Mouse (Mus musculus): ENCODE data around the gene Trhr2.

DNA sequence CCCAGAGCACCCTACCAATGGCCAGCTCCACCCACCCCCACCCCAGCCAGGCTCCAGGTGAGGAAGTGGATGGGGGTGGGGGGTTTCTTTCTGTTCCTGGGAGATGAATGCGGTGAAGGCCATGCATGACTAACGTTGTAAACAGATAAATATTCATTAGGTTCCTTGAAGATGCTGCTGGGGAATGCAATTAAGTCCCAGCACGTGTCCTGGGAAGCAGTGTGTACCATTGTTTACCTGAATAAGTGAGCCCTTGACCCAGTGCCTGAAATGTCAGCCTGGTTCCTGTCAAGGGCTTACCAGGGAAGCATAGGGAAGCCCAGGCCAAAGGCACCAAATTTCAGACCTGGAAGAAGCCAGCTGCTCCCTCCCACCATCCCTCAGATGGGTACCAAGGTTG, 40.0 kb downstream of the Trhr2 start:
- TF ChIP-seq POLR2A (IDR thresholded peaks at IDR 0.05; ENCODE audit: borderline replicate concordance, insufficient read depth, low read length), result no peak
- no peak for TF ChIP-seq CTCF (IDR thresholded peaks at IDR 0.05; ENCODE audit: borderline replicate concordance, insufficient read depth, low read depth, low read length)

Data from cerebellum, adult 2 months (tissue).